Mouse (Mus musculus) MEL (cell line): Measurements from ENCODE around the gene Eml2. TPM values are rescaled to one million over a fixed set of nuclear protein-coding genes. Genes with fewer than 3 reads are reported as not detected.

ENCODE experiments used
- DNase-seq: peaks from one replicate; pipeline ENCODE4 v3.0.0; 2011; ENCODE audit warnings: low read depth, low spot score
- H3K27ac ChIP-seq: 2 replicates; pipeline ENCODE4 v1.5.1; 2012; ENCODE audit warnings: low read depth, mild to moderate bottlenecking, control low read depth, low read length, moderate library complexity; ENCODE audit not compliant: control insufficient read depth
- H3K27me3 ChIP-seq, 2 experiments: fragments of 150-350 bp in 1 of 2; sonication (generic) in 1 of 2; 2 replicates each; pipeline ENCODE4 v1.6.1; 2012; ENCODE audit warnings: low read length in 2 of 2, mild to moderate bottlenecking in 2 of 2, improper control_type of control experiment in 1 of 2, moderate library complexity in 1 of 2; ENCODE audit not compliant: insufficient read depth in 2 of 2, control insufficient read depth in 1 of 2
- H3K36me3 ChIP-seq, 2 experiments: 2 replicates each; pipeline ENCODE4 v1.6.1; 2012 to 2014; ENCODE audit warnings: low read length in 2 of 2, improper control_type of control experiment in 1 of 2, inconsistent platforms in 1 of 2, mild to moderate bottlenecking in 1 of 2; ENCODE audit not compliant: insufficient read depth in 2 of 2, control insufficient read depth in 1 of 2
- H3K4me1 ChIP-seq, 2 experiments: fragments of 150-350 bp in 1 of 2; sonication (generic) in 1 of 2; 2 replicates each; pipeline ENCODE4 v1.6.1; 2012; ENCODE audit warnings: low read length in 2 of 2, improper control_type of control experiment in 1 of 2, mild to moderate bottlenecking in 1 of 2; ENCODE audit not compliant: insufficient read depth in 2 of 2, control insufficient read depth in 1 of 2
- H3K4me3 ChIP-seq, 2 experiments: fragments of 150-350 bp in 1 of 2; sonication (generic) in 1 of 2; 2 replicates each; pipeline ENCODE4 v1.5.1; 2012; ENCODE audit warnings: low read depth in 2 of 2, low read length in 2 of 2, mild to moderate bottlenecking in 2 of 2, moderate library complexity in 2 of 2, control low read depth in 1 of 2, improper control_type of control experiment in 1 of 2; ENCODE audit not compliant: control insufficient read depth in 1 of 2, insufficient read depth in 1 of 2
- H3K79me2 ChIP-seq: 2 replicates; pipeline ENCODE4 v1.6.1; 2012; ENCODE audit warnings: mild to moderate bottlenecking, low read length, moderate library complexity; ENCODE audit not compliant: control insufficient read depth, poor library complexity, insufficient read depth
- H3K9ac ChIP-seq: 2 replicates; pipeline ENCODE4 v1.6.1; 2012; ENCODE audit warnings: low read depth, mild to moderate bottlenecking, control low read depth, low read length, moderate library complexity; ENCODE audit not compliant: control insufficient read depth, poor library complexity, severe bottlenecking
- H3K9me3 ChIP-seq: fragments of 150-350 bp; sonication (generic); replicated peaks from 2 replicates; pipeline ENCODE4 v1.6.1; 2012; ENCODE audit warnings: mild to moderate bottlenecking, low read length, improper control_type of control experiment, moderate library complexity; ENCODE audit not compliant: insufficient read depth
- BHLHE40 ChIP-seq: IDR thresholded peaks from 2 replicates; pipeline ENCODE4 v1.6.1; 2012; ENCODE audit warnings: low read depth, mild to moderate bottlenecking, inconsistent platforms, low read length, improper control_type of control experiment, borderline replicate concordance
- CHD2 ChIP-seq: IDR thresholded peaks from 2 replicates; pipeline ENCODE4 v1.6.1; 2011; ENCODE audit warnings: low read length, improper control_type of control experiment
- ELF1 ChIP-seq: IDR thresholded peaks from 2 replicates; pipeline ENCODE4 v1.6.1; 2014; ENCODE audit warnings: low read depth, mild to moderate bottlenecking, inconsistent platforms, low read length, improper control_type of control experiment, moderate library complexity
- ETS1 ChIP-seq: IDR thresholded peaks from 2 replicates; pipeline ENCODE4 v1.6.1; 2012; ENCODE audit warnings: low read depth, mild to moderate bottlenecking, inconsistent platforms, low read length, improper control_type of control experiment, moderate library complexity
- GATA1 ChIP-seq: IDR thresholded peaks from 2 replicates; pipeline ENCODE4 v1.6.1; 2011; ENCODE audit warnings: low read depth, low read length, improper control_type of control experiment
- HCFC1 ChIP-seq: IDR thresholded peaks from 2 replicates; pipeline ENCODE4 v1.6.1; 2012; ENCODE audit warnings: low read depth, mild to moderate bottlenecking, inconsistent platforms, low read length, improper control_type of control experiment, moderate library complexity
- KAT2A ChIP-seq: conservative IDR thresholded peaks from 2 replicates; pipeline ENCODE4 v1.6.1; 2012; ENCODE audit warnings: low read depth, low read length, improper control_type of control experiment, inconsistent platforms
- MAFK ChIP-seq: IDR thresholded peaks from 2 replicates; pipeline ENCODE4 v1.6.1; 2011; ENCODE audit warnings: low read depth, mild to moderate bottlenecking, low read length, improper control_type of control experiment, borderline replicate concordance
- MAX ChIP-seq: IDR thresholded peaks from 2 replicates; pipeline ENCODE4 v1.6.1; 2011; ENCODE audit warnings: low read length, improper control_type of control experiment
- MEF2A ChIP-seq: IDR thresholded peaks from 2 replicates; pipeline ENCODE4 v1.6.1; 2014; ENCODE audit warnings: low read depth, mild to moderate bottlenecking, inconsistent platforms, low read length, improper control_type of control experiment; ENCODE audit not compliant: poor library complexity, insufficient replicate concordance, severe bottlenecking; ENCODE audit errors: extremely low read depth
- MXI1 ChIP-seq: IDR thresholded peaks from 2 replicates; pipeline ENCODE4 v1.6.1; 2011; ENCODE audit warnings: mild to moderate bottlenecking, low read depth, low read length, improper control_type of control experiment
- NELFE ChIP-seq: IDR thresholded peaks from 2 replicates; pipeline ENCODE4 v1.6.1; 2011; ENCODE audit warnings: low read depth, low read length, improper control_type of control experiment
- NRF1 ChIP-seq: IDR thresholded peaks from 2 replicates; pipeline ENCODE4 v1.6.1; 2014; ENCODE audit warnings: low read depth, mild to moderate bottlenecking, inconsistent platforms, low read length, improper control_type of control experiment, moderate library complexity; ENCODE audit not compliant: poor library complexity, insufficient read depth, severe bottlenecking
- POLR2A ChIP-seq, 2 experiments: IDR thresholded peaks; 2 replicates each; pipeline ENCODE4 v1.6.1; 2011 to 2012; ENCODE audit warnings: low read length in 2 of 2, mild to moderate bottlenecking in 2 of 2, control low read depth in 1 of 2, improper control_type of control experiment in 1 of 2, low read depth in 1 of 2, moderate library complexity in 1 of 2; ENCODE audit not compliant: control insufficient read depth in 1 of 2, insufficient read depth in 1 of 2, poor library complexity in 1 of 2
- RCOR1 ChIP-seq: IDR thresholded peaks from 2 replicates; pipeline ENCODE4 v1.6.1; 2012; ENCODE audit warnings: low read depth, mild to moderate bottlenecking, inconsistent platforms, low read length, improper control_type of control experiment
- SMC3 ChIP-seq: IDR thresholded peaks from 2 replicates; pipeline ENCODE4 v1.6.1; 2011; ENCODE audit warnings: low read depth, low read length, improper control_type of control experiment
- TAL1 ChIP-seq: IDR thresholded peaks from 2 replicates; pipeline ENCODE4 v1.6.1; 2012; ENCODE audit warnings: mild to moderate bottlenecking, inconsistent platforms, low read length, moderate library complexity, mixed read lengths
- TCF12 ChIP-seq: IDR thresholded peaks from 2 replicates; pipeline ENCODE4 v1.6.1; 2014; ENCODE audit warnings: low read depth, mild to moderate bottlenecking, inconsistent platforms, low read length, improper control_type of control experiment, moderate library complexity
- ZC3H11A ChIP-seq: IDR thresholded peaks from 2 replicates; pipeline ENCODE4 v1.6.1; 2012; ENCODE audit warnings: low read depth, mild to moderate bottlenecking, inconsistent platforms, low read length, improper control_type of control experiment
- polyA plus RNA-seq, 2 experiments: library from polyadenylated mRNA; stranded (reverse) in 1 of 2; unstranded in 1 of 2; fragments of >175 nt in 1 of 2; fragments of >200 nt in 1 of 2; gene quantifications; 2 replicates each; pipeline versions ENCODE4 v1.2.1 to v1.2.4; 2012; ENCODE audit warnings: low replicate concordance in 2 of 2, low read depth in 1 of 2; ENCODE audit not compliant: insufficient read length in 2 of 2, insufficient read depth in 1 of 2, missing spikeins in 1 of 2
- total RNA-seq: library from RNA; depleted of rRNA; stranded (reverse); fragments of 300-350 nt; gene quantifications from 2 replicates; pipeline ENCODE4 v1.2.3, GENCODE M21; 2012

Gene Eml2
- total and polyA plus RNA-seq, 3 experiments: 22.0 to 43.6 TPM; not detected in 1

DNA sequence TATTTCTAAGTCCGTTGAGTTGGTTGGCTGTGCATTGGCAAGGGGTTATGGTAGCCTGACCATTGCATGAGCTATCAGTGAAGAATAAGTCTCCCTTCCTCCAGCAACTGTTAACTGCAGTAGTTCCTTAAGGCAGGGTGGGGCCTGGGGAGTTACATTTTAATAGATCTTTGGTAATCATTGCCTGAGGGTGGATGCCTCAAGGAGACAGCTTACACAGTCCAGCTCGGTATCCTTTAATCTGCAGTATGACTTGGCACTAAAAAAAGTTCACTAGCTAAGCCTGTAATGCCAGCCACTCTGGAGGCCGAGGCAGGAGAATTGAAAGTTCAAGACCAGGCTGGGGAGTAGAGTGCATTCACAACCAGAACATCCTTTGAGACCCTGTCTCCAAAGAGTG lies 55.6 kb downstream of the Eml2 start:
- Histone ChIP-seq H3K79me2 (peaks cover 58% of the 10 kb centered on the region), H3K9ac (no peak overlapping the region), H3K36me3 (peaks cover 0 to 3% of the 10 kb centered on the region in 2 experiments; a peak in 3 of 4 replicates), H3K9me3 (no peaks in the 10 kb centered on the region), H3K27ac (no peak overlapping the region), H3K4me3 (no peak overlapping the region), H3K27me3 (no peaks in the 10 kb centered on the region), H3K4me1 (peaks cover 5 to 8% of the 10 kb centered on the region in 2 experiments)
- no peak for DNase-seq
- no peak for TF ChIP-seq ZC3H11A
- TF ChIP-seq MAFK: no peak
- TF ChIP-seq KAT2A: no peak
- no peak for TF ChIP-seq BHLHE40
- TF ChIP-seq MAX: no peak
- no peak for TF ChIP-seq NRF1
- TF ChIP-seq MXI1: no peak
- no peak for TF ChIP-seq POLR2A (IDR thresholded peaks at IDR 0.05; ENCODE audit: control insufficient read depth in 1 of 2, insufficient read depth in 1 of 2, low read depth in 1 of 2, low read length in 2 of 2, poor library complexity in 1 of 2)
- TF ChIP-seq MEF2A: no peak
- no peak for TF ChIP-seq CHD2
- TF ChIP-seq TCF12: no peak
- TF ChIP-seq GATA1: no peak
- no peak for TF ChIP-seq RCOR1
- no peak for TF ChIP-seq HCFC1
- TF ChIP-seq SMC3: no peak
- TF ChIP-seq TAL1: no peak
- no peak for TF ChIP-seq ETS1
- TF ChIP-seq NELFE: no peak

DNA sequence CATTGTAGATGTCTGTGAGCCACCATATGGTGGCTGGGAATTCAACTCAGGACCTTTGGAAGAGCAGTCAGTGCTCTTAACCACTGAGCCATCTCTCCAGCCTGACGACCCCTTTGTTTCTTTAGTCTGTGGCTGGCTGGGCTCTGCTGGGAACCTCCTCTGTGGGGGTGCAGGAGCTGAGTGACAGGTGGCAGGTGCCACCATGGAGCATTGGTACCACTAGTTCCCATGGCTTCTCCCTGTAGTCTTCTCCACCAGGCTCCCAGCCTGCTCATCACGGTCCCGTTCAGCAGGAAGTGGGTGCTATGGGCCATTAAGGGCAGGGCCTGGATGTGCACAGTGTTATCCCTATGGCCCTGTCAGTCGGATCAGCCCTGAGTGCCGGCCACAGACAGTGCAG lies 58.4 kb downstream of the Eml2 start:
- TF ChIP-seq MXI1 (0 out of 2 replicates have a peak, but pooled peaks have one; percentile 9), ELF1 (no peak), MAX (no peak), MAFK (no peak)
- Histone ChIP-seq H3K4me1 (peaks cover 1 to 12% of the 10 kb centered on the region in 2 experiments), H3K27me3 (no peaks in the 10 kb centered on the region), H3K9ac (no peak overlapping the region), H3K9me3 (no peaks in the 10 kb centered on the region), H3K4me3 (no peak overlapping the region), H3K27ac (no peak overlapping the region), H3K36me3 (peaks cover 0 to 5% of the 10 kb centered on the region in 2 experiments; a peak in 3 of 4 replicates), H3K79me2 (peaks cover 43% of the 10 kb centered on the region)
- DNase-seq: no peak
